Mouse (Mus musculus) kidney, postnatal 0 days (tissue): Measurements from ENCODE around the gene Rbbp4. TPM values are rescaled to one million over a fixed set of nuclear protein-coding genes. Genes with fewer than 3 reads are reported as not detected.

Experiments used
- ATAC-seq: fragments of 200-750 bp; cut with Nextera tagmentation; replicated peaks from 2 replicates; pipeline ENCODE4 v1.8.0; 2017; ENCODE audit warnings: low read depth, moderate number of reproducible peaks, moderate TSS enrichment, moderate library complexity; ENCODE audit not compliant: low FRiP score
- DNase-seq: peaks from one replicate; pipeline ENCODE4 v3.0.0-alpha.2; 2016; ENCODE audit warnings: low spot score
- H3K27ac ChIP-seq: fragments of 300-500 bp; sonication (generic); 2 replicates; pipeline ENCODE4 v1.5.1; 2014; ENCODE audit warnings: mild to moderate bottlenecking
- H3K27me3 ChIP-seq: fragments of 300-500 bp; sonication (generic); 2 replicates; pipeline ENCODE4 v1.6.1; 2014; ENCODE audit warnings: low read length, mixed read lengths; ENCODE audit not compliant: insufficient read depth
- H3K36me3 ChIP-seq: fragments of 300-500 bp; sonication (generic); 2 replicates; pipeline ENCODE4 v1.6.1; 2014; ENCODE audit warnings: low read length, mixed read lengths; ENCODE audit not compliant: insufficient read depth
- H3K4me1 ChIP-seq: fragments of 300-500 bp; sonication (generic); replicated peaks from 2 replicates; pipeline ENCODE4 v1.6.1; 2014; ENCODE audit warnings: antibody characterized with exemption, low read length, mixed read lengths; ENCODE audit not compliant: insufficient read depth
- H3K4me2 ChIP-seq: fragments of 300-500 bp; sonication (generic); 2 replicates; pipeline ENCODE4 v1.6.1; 2014; ENCODE audit warnings: mild to moderate bottlenecking, low read length, moderate library complexity, mixed read lengths
- H3K4me3 ChIP-seq: fragments of 300-500 bp; sonication (generic); replicated peaks from 2 replicates; pipeline ENCODE4 v1.5.1; 2014; ENCODE audit warnings: low read depth, low read length
- H3K9ac ChIP-seq: fragments of 300-500 bp; sonication (generic); 2 replicates; pipeline ENCODE4 v1.6.1; 2014; ENCODE audit warnings: low read depth, low read length
- H3K9me3 ChIP-seq: fragments of 300-500 bp; sonication (generic); replicated peaks from 2 replicates; pipeline ENCODE4 v1.6.1; 2016; ENCODE audit warnings: low read length, inconsistent platforms, mixed read lengths
- CTCF ChIP-seq: IDR thresholded peaks from 2 replicates; pipeline ENCODE4 v1.5.1; 2016; ENCODE audit warnings: antibody characterized with exemption, low read depth, mild to moderate bottlenecking, moderate library complexity
- WGBS: fragments of 180-500 bp; shearing (Covaris S2); extraction: QIAGEN DNeasy Blood & Tissue Kit; methylation state at CpG from one replicate; pipeline ENCODE4 v1.1.7; 2014; 5-methylcytosine and 5-hydroxymethylcytosine counted together
- polyA plus RNA-seq: library from polyadenylated mRNA; unstranded; fragments of >200 nt; fragmentation: Nextera tagmentation; extraction: Ambion mirVana; gene quantifications from 2 replicates; pipeline ENCODE4 v1.2.1, GENCODE M21; 2015

Rbbp4 gene
- polyA plus RNA-seq, 1 experiment from 2014 or later: 339 TPM

DNA sequence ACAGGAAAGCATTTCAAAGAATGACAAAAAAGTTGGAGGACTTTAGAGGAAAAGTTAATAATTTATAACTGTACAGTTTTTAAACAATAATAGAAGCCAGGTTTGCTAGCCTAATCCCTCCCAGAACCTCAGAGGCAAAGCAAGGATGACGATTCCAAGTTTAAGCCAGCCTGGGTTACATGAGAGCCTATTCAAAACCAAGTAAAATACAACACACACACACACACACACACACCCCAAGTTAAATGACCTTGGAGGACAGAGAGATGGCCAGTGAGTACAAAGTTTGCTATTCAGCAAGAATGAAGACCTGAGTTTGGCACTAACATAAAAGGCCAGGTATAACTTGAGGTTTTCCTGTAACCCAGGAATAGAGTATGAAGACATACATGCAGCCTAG is 9.0 kb downstream of the Rbbp4 start:
- ATAC-seq (no peak), DNase-seq (no peak)
- no peaks in the 10 kb centered on the region for H3K27me3 ChIP-seq
- H3K27ac ChIP-seq: no peak overlapping the region
- H3K9me3 ChIP-seq: no peaks in the 10 kb centered on the region
- no peak for TF ChIP-seq CTCF
- H3K9ac ChIP-seq: no peak overlapping the region
- peaks cover 47% of the 10 kb centered on the region for H3K36me3 ChIP-seq
- no peak overlapping the region for H3K4me3 ChIP-seq
- peaks cover 3% of the 10 kb centered on the region; the same call in 1 of the 2 replicates for H3K4me1 ChIP-seq
- 52% methylated on average over 1 of the region's 1 CpGs for WGBS
- no peak overlapping the region for H3K4me2 ChIP-seq

DNA sequence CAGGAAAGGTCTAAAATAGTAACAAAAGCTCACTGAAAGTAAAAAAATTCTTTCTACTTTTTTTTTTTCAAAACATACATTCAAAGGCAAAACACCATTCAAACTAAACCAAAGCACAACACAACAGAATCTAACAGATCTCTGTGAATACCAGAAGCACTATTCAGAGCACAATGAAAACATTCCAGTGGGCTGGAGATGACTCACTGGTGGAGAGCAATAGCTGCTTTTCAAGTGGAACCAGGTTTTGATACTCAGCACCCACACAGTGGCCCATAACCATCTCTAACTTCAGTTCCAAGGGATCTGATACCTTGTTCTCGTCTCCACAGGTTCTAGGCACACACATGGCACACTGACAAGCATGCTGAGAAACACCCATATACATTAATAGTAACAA is 10.4 kb downstream of the Rbbp4 start:
- H3K4me3 ChIP-seq: no peak overlapping the region
- no peak for TF ChIP-seq CTCF
- H3K36me3 ChIP-seq: peaks cover 55% of the 10 kb centered on the region
- 67% methylated on average over 1 of the region's 1 CpGs for WGBS
- ATAC-seq: no peak
- no peaks in the 10 kb centered on the region for H3K27me3 ChIP-seq
- H3K4me2 ChIP-seq: no peak overlapping the region
- no peaks in the 10 kb centered on the region for H3K9me3 ChIP-seq
- DNase-seq: no peak
- H3K9ac ChIP-seq: no peak overlapping the region
- no peaks in the 10 kb centered on the region for H3K4me1 ChIP-seq
- no peak overlapping the region for H3K27ac ChIP-seq

DNA sequence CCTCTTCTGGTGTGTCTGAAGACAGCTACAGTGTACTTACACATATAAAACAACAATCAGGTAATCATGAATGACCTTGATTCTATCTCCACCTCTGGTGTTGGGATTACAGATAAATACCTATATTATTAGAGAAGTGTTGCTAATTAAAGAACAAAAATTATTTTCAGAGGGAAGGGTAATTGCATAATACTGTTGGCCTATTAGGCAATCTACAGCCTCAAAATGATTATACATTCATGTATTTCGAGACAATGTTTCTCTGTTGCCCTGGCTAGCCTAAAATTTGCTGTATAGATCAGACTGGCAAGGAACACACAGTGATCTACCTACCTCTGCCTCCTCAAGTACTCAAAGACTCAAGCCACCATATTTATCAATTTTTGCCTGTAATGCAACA is 11.7 kb downstream of the Rbbp4 start:
- no peak overlapping the region for H3K4me2 ChIP-seq
- peaks cover 57% of the 10 kb centered on the region for H3K36me3 ChIP-seq
- no peak for DNase-seq
- no peak for TF ChIP-seq CTCF
- no peak overlapping the region for H3K9ac ChIP-seq
- no peaks in the 10 kb centered on the region for H3K27me3 ChIP-seq
- no peak for ATAC-seq
- no peaks in the 10 kb centered on the region for H3K9me3 ChIP-seq
- H3K4me3 ChIP-seq: no peak overlapping the region
- no peak overlapping the region for H3K27ac ChIP-seq
- 91% methylated on average over 1 of the region's 1 CpGs for WGBS
- no peaks in the 10 kb centered on the region for H3K4me1 ChIP-seq

DNA sequence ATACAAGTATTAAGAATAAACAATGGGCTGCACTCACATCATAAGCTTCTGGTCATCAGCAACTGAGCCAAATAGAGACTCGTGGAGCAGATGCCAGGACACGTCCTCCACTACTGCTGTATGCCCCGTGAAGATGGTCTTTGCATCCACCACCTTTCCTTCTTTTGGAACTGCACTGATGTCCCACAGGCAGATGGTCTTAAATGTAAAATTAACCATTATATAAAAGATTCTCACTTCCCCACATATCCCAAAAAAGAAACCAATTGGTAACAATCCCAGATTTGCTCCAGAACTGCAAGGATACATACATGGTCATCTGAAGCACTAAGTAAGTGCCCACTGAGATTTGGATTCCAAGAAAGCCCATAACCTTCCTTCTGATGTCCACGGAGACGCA is 13.1 kb downstream of the Rbbp4 start:
- Histone ChIP-seq H3K4me3 (no peak overlapping the region), H3K4me2 (no peak overlapping the region), H3K9me3 (no peaks in the 10 kb centered on the region), H3K36me3 (peaks cover 56% of the 10 kb centered on the region), H3K27ac (no peak overlapping the region), H3K4me1 (no peaks in the 10 kb centered on the region), H3K27me3 (no peaks in the 10 kb centered on the region), H3K9ac (no peak overlapping the region)
- 96% methylated on average over 5 of the region's 5 CpGs for WGBS
- DNase-seq: no peak
- TF ChIP-seq CTCF: no peak
- no peak for ATAC-seq

DNA sequence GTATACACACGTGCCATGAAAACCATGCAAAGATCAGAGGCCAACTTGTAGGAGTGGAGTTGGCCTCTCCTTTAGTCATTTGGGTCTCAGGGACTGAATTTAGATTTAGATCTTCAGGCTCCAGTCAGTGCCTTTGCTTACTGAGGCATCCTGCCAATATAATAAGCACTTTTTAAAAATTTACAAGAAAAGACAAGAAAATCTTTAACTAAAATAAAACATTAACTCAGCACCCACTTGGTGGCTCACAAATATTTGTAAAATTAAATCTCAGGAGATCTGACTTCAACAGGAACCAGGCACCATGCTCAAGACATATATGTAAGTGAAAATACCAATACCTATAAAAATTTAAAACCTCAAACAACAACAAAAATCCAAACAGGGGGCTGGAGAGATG is 14.3 kb downstream of the Rbbp4 start:
- no peaks in the 10 kb centered on the region for H3K27me3 ChIP-seq
- H3K4me1 ChIP-seq: no peaks in the 10 kb centered on the region
- 51% methylated on average over 1 of the region's 1 CpGs for WGBS
- H3K36me3 ChIP-seq: peaks cover 54% of the 10 kb centered on the region
- ATAC-seq (no peak), DNase-seq (no peak)
- no peak for TF ChIP-seq CTCF
- no peak overlapping the region for H3K4me3 ChIP-seq
- H3K27ac ChIP-seq: no peak overlapping the region
- H3K9ac ChIP-seq: no peak overlapping the region
- no peak overlapping the region for H3K4me2 ChIP-seq
- H3K9me3 ChIP-seq: no peaks in the 10 kb centered on the region

DNA sequence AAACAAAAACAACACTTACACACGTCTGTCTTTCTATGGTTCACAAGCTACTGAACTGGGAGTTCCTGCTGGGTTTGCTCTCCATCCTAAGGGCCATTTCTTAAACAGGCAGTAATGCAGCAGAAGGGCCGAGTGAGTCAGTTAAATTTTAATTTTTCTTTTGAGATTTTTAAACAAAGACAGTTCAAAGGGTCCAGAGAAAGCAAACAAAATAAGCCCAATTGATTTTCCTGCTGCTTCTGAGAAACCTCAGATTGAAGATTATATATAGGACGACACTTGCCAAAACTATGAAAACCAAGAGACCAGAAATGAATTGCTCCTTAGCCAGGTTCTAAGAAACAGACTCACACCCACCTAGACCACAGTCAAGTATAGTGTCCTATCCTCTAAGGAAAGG is 21.3 kb downstream of the Rbbp4 start:
- Histone ChIP-seq H3K36me3 (peaks cover 40% of the 10 kb centered on the region), H3K4me2 (no peak overlapping the region), H3K27ac (no peak overlapping the region), H3K4me3 (no peak overlapping the region), H3K9ac (no peak overlapping the region), H3K9me3 (no peaks in the 10 kb centered on the region), H3K4me1 (no peaks in the 10 kb centered on the region), H3K27me3 (no peaks in the 10 kb centered on the region)
- DNase-seq (no peak), ATAC-seq (no peak)
- WGBS: 77% methylated on average over 3 of the region's 3 CpGs
- no peak for TF ChIP-seq CTCF

DNA sequence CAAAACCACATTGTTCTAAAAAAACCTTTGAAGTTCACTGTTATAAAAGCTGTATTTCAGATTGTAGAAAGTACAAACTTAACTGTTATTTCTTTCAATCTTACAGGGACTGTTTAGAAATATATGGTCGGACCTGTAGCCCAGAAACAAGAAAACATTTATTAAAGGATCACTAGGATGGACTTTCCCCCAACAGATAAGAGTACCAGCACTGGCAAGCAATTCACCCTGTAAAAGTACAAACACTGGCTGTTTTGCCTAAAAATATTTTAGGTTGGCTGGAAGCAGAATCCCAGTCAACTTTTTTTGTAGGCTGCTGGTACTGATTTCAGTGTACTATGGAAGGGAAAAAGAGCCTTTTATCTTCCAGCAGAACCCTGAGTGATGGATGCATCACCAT is 27.2 kb downstream of the Rbbp4 start:
- Histone ChIP-seq H3K27ac (no peak overlapping the region), H3K4me1 (no peaks in the 10 kb centered on the region), H3K9ac (no peak overlapping the region), H3K36me3 (peaks cover 33% of the 10 kb centered on the region), H3K4me3 (no peak overlapping the region), H3K27me3 (no peaks in the 10 kb centered on the region), H3K9me3 (no peaks in the 10 kb centered on the region), H3K4me2 (no peak overlapping the region)
- 98% methylated on average over 1 of the region's 1 CpGs for WGBS
- ATAC-seq (no peak), DNase-seq (no peak)
- TF ChIP-seq CTCF: no peak
